Mouse (Mus musculus) intestine, embryonic 15.5 days (tissue): ENCODE data around the gene Psmg1. TPM values are rescaled to one million over a fixed set of nuclear protein-coding genes. Genes with fewer than 3 reads are reported as not detected.

Experiments used
- polyA plus RNA-seq: library from polyadenylated mRNA; unstranded; fragments of >200 nt; fragmentation: Nextera tagmentation; extraction: Ambion mirVana; gene quantifications from 2 replicates; pipeline ENCODE4 v1.2.1, GENCODE M21; 2015

The Psmg1 gene
- polyA plus RNA-seq, 1 experiment from 2014 or later, result 90.2 TPM

Other genes with a start within 250 kb of the Psmg1 start
- 62.3 and 64.7 TPM in 2 replicates for gene Brwd1, start 91.6 kb upstream of the Psmg1 start, polyA plus RNA-seq
- 489 and 623 TPM in 2 replicates for gene Hmgn1, start 136.8 kb upstream of the Psmg1 start, polyA plus RNA-seq
- gene Wrb, start 154.4 kb upstream of the Psmg1 start, polyA plus RNA-seq, result 56.4 and 61.6 TPM in 2 replicates
- 0.68 and 0.82 TPM in 2 replicates for gene Lca5l, start 201.3 kb upstream of the Psmg1 start, polyA plus RNA-seq
- 28.2 and 29.9 TPM in 2 replicates for gene Sh3bgr, start 209.5 kb upstream of the Psmg1 start, polyA plus RNA-seq
- 1.1 and 2.2 TPM in 2 replicates for gene B3galt5, start 244.8 kb upstream of the Psmg1 start, polyA plus RNA-seq